Mouse (Mus musculus) bone marrow macrophage, adult 2 months (primary cell): ENCODE measurements at regions not wholly inside any gene's neighbourhood (a gene's known extent, or its start where the extent isn't known, plus 50 kb on each side); places are given as distances from the start of the nearest gene placed in this dataset.

Experiments
- CTCF ChIP-seq: IDR thresholded peaks from 2 replicates; pipeline ENCODE4 v1.5.1; 2012; ENCODE audit warnings: low read depth, mild to moderate bottlenecking, low read length, moderate library complexity
- POLR2A ChIP-seq: IDR thresholded peaks from 2 replicates; pipeline ENCODE4 v1.6.1; 2012; ENCODE audit warnings: mild to moderate bottlenecking, low read depth, low read length, borderline replicate concordance

GRCm38 (mm10) chr6:101882938-101883337, 505.2 kb upstream of the Pdzrn3 start:
- no peak for TF ChIP-seq POLR2A
- no peak for TF ChIP-seq CTCF
